7 mouse cellular contexts compared by ENCODE assay signal in genomic region chr9:108003531-108003890, GRCm38 (mm10). TPM values are rescaled to one million over a fixed set of nuclear protein-coding genes. Genes with fewer than 3 reads are reported as not detected.
DNase-seq lines count a peak whose midpoint lies in the region; ATAC-seq and TF ChIP-seq lines count a peak whose summit lies in the region.

No protein-coding gene starts in this region.

- 19% methylated on average over 8 of the region's 8 CpGs for WGBS in heart, embryonic 14.5 days
- 29% methylated on average over 8 of the region's 8 CpGs for WGBS in liver, embryonic 11.5 days
- WGBS in spleen, adult 2 months, result 4% methylated on average over 8 of the region's 8 CpGs

- TF ChIP-seq CTCF in spleen, adult 2 months (IDR thresholded peaks at IDR 0.05; ENCODE audit: extremely low read depth, insufficient read depth, insufficient read length, insufficient replicate concordance), result no peak

- H3K9ac ChIP-seq in heart, embryonic 14.5 days (ENCODE audit: low read length), result peak overlapping the region; percentile 90
- peak overlapping the region; percentile 98 for H3K9ac ChIP-seq in liver, embryonic 11.5 days (ENCODE audit: low read depth, low read length)

- H3K27ac ChIP-seq in heart, embryonic 14.5 days (replicated peaks in 1 of 2; ENCODE audit: control insufficient read depth in 1 of 2, insufficient read depth in 1 of 2, low read depth in 2 of 2, low read length in 2 of 2), result peak overlapping the region in 1 of 2 experiments; percentile 85; a peak in 2 of 4 replicates
- H3K27ac ChIP-seq in liver, embryonic 11.5 days (ENCODE audit: low read depth, low read length), result peak overlapping the region; percentile 93
- H3K27ac ChIP-seq in spleen, adult 2 months (ENCODE audit: insufficient read depth, low read length), result peak overlapping the region; percentile 2; the same call in 1 of the 2 replicates

- H3K4me2 ChIP-seq in heart, embryonic 14.5 days (ENCODE audit: low read length), result peak overlapping the region; percentile 84
- H3K4me2 ChIP-seq in liver, embryonic 11.5 days, result peak overlapping the region; percentile 97

- H3K4me3 ChIP-seq in megakaryocyte, embryonic 14.5 days (replicated peaks), result peak overlapping the region; percentile 99
- H3K4me3 ChIP-seq in heart, embryonic 14.5 days (ENCODE audit: control insufficient read depth in 1 of 2, insufficient read depth in 1 of 2, low read depth in 1 of 2, low read length in 2 of 2), result peak overlapping the region; percentile 72 to 92
- peak overlapping the region; percentile 99 for H3K4me3 ChIP-seq in liver, embryonic 11.5 days (ENCODE audit: low read depth, low read length)
- H3K4me3 ChIP-seq in spleen, adult 2 months (ENCODE audit: extremely low read depth, insufficient read depth, insufficient read length), result peak overlapping the region; percentile 81

- peaks cover 51% of the 10 kb centered on the region for H3K36me3 ChIP-seq in megakaryocyte, embryonic 14.5 days (replicated peaks; ENCODE audit: low read length)
- no peaks in the 10 kb centered on the region for H3K36me3 ChIP-seq in heart, embryonic 14.5 days (ENCODE audit: control insufficient read depth, insufficient read depth, low read length)
- peaks cover 4% of the 10 kb centered on the region; the same call in 1 of the 2 replicates for H3K36me3 ChIP-seq in liver, embryonic 11.5 days (ENCODE audit: control insufficient read depth, insufficient read depth, low read length)
- H3K36me3 ChIP-seq in spleen, adult 2 months (ENCODE audit: control insufficient read depth, insufficient read depth, low read length), result no peaks in the 10 kb centered on the region; the same call in 1 of the 2 replicates

- no peaks in the 10 kb centered on the region for H3K27me3 ChIP-seq in megakaryocyte, embryonic 14.5 days (replicated peaks)
- no peaks in the 10 kb centered on the region for H3K27me3 ChIP-seq in heart, embryonic 14.5 days (ENCODE audit: control insufficient read depth, insufficient read depth, low read length)
- H3K27me3 ChIP-seq in liver, embryonic 11.5 days (replicated peaks; ENCODE audit: control insufficient read depth, insufficient read depth, low read length), result no peaks in the 10 kb centered on the region
- H3K27me3 ChIP-seq in spleen, adult 2 months (ENCODE audit: control insufficient read depth, insufficient read depth, low read length), result no peaks in the 10 kb centered on the region

- no peak for ATAC-seq in megakaryocyte, adult 5-6 weeks (ENCODE audit: poor library complexity, severe bottlenecking)
- no peak for ATAC-seq in heart, embryonic 14.5 days (ENCODE audit: insufficient number of reproducible peaks, insufficient read depth, low FRiP score, low read depth)
- ATAC-seq in liver, embryonic 11.5 days (replicated peaks; ENCODE audit: low FRiP score), result no peak

- no peak for TF ChIP-seq POLR2A in spleen, adult 2 months (IDR thresholded peaks at IDR 0.05; ENCODE audit: low read depth, low read length)

- peaks cover 75% of the 10 kb centered on the region for H3K4me1 ChIP-seq in megakaryocyte, embryonic 14.5 days
- H3K4me1 ChIP-seq in heart, embryonic 14.5 days (ENCODE audit: control insufficient read depth in 2 of 2, insufficient read depth in 2 of 2, low read length in 2 of 2), result peaks cover 4 to 24% of the 10 kb centered on the region in 2 experiments
- peaks cover 29% of the 10 kb centered on the region for H3K4me1 ChIP-seq in liver, embryonic 11.5 days (replicated peaks; ENCODE audit: control insufficient read depth, insufficient read depth, low read length)
- peaks cover 5% of the 10 kb centered on the region; the same call in 1 of the 2 replicates for H3K4me1 ChIP-seq in spleen, adult 2 months (ENCODE audit: control insufficient read depth, insufficient read depth, insufficient read length)

- peak; percentile 39 to 46 for DNase-seq in cerebellum, postnatal 25 days
- DNase-seq in liver, embryonic 11.5 days (ENCODE audit: low spot score), result no peak
- no peak for DNase-seq in spleen, adult 2 months (ENCODE audit: low read depth in 1 of 2, low spot score in 2 of 2)
- DNase-seq in right cerebral cortex, postnatal 25 days, result no peak

- no peaks in the 10 kb centered on the region for H3K9me3 ChIP-seq in megakaryocyte, embryonic 14.5 days
- H3K9me3 ChIP-seq in heart, embryonic 14.5 days (ENCODE audit: control insufficient read depth, low read length), result no peaks in the 10 kb centered on the region
- no peaks in the 10 kb centered on the region for H3K9me3 ChIP-seq in liver, embryonic 11.5 days (ENCODE audit: control insufficient read depth, low read length)

RNA-seq across cellular contexts. Expression of gene Ip6k1, which starts 1.2 kb away (rescaled TPM):
- 26.3 and 26.7 TPM in 2 replicates for polyA plus RNA-seq in megakaryocyte, embryonic 14.5 days (2012; ENCODE audit: insufficient read depth, low replicate concordance)
- total RNA-seq in megakaryocyte, adult 5-6 weeks (2015), result 20.1 and 24.6 TPM in 2 replicates
- 35.2 and 109 TPM in 2 replicates for total RNA-seq in megakaryocyte, adult 5-6 weeks (2017)
- 21.9 and 22.5 TPM in 2 replicates for polyA plus RNA-seq in heart, embryonic 14.5 days (2014; fragmentation: Nextera tagmentation; extraction: Ambion mirVana)
- 26.6 and 27.3 TPM in 2 replicates for polyA plus RNA-seq in liver, embryonic 11.5 days (2014; fragmentation: Nextera tagmentation; extraction: Ambion mirVana)
- 118 and 161 TPM in 2 replicates for polyA plus RNA-seq in spleen, adult 2 months (2012; rRNA removed)

RNA-seq across cellular contexts. Expression of gene Gm20662, which starts 7.4 kb away (rescaled TPM):
- polyA plus RNA-seq in megakaryocyte, embryonic 14.5 days (2012; ENCODE audit: insufficient read depth, low replicate concordance), result 3.2 and 5.8 TPM in 2 replicates
- total RNA-seq in megakaryocyte, adult 5-6 weeks (2015), result not detected in 2 replicates
- not detected in 2 replicates for total RNA-seq in megakaryocyte, adult 5-6 weeks (2017)
- polyA plus RNA-seq in heart, embryonic 14.5 days (2014; fragmentation: Nextera tagmentation; extraction: Ambion mirVana), result 0.55 and 0.71 TPM in 2 replicates
- polyA plus RNA-seq in liver, embryonic 11.5 days (2014; fragmentation: Nextera tagmentation; extraction: Ambion mirVana), result 0.69 TPM in 1 of 2 replicates, not detected in the other
- 1.7 and 2.1 TPM in 2 replicates for polyA plus RNA-seq in spleen, adult 2 months (2012; rRNA removed)

RNA-seq across cellular contexts. Expression of gene Cdhr4, which starts 11.2 kb away (rescaled TPM):
- 9.9 and 23.4 TPM in 2 replicates for polyA plus RNA-seq in megakaryocyte, embryonic 14.5 days (2012; ENCODE audit: insufficient read depth, low replicate concordance)
- total RNA-seq in megakaryocyte, adult 5-6 weeks (2015), result 0.33 TPM in 1 of 2 replicates, not detected in the other
- total RNA-seq in megakaryocyte, adult 5-6 weeks (2017), result 0.51 and 1.7 TPM in 2 replicates
- polyA plus RNA-seq in heart, embryonic 14.5 days (2014; fragmentation: Nextera tagmentation; extraction: Ambion mirVana), result 4.8 and 8.4 TPM in 2 replicates
- polyA plus RNA-seq in liver, embryonic 11.5 days (2014; fragmentation: Nextera tagmentation; extraction: Ambion mirVana), result 5.1 and 5.6 TPM in 2 replicates
- polyA plus RNA-seq in spleen, adult 2 months (2012; rRNA removed), result 2.2 and 2.9 TPM in 2 replicates

RNA-seq across cellular contexts. Expression of gene Inka1, which starts 17.8 kb away (rescaled TPM):
- polyA plus RNA-seq in megakaryocyte, embryonic 14.5 days (2012; ENCODE audit: insufficient read depth, low replicate concordance), result 270 and 880 TPM in 2 replicates
- total RNA-seq in megakaryocyte, adult 5-6 weeks (2015), result 1.8 and 4.7 TPM in 2 replicates
- 2.6 and 3.2 TPM in 2 replicates for total RNA-seq in megakaryocyte, adult 5-6 weeks (2017)
- 46.0 and 49.2 TPM in 2 replicates for polyA plus RNA-seq in heart, embryonic 14.5 days (2014; fragmentation: Nextera tagmentation; extraction: Ambion mirVana)
- 74.8 and 76.2 TPM in 2 replicates for polyA plus RNA-seq in liver, embryonic 11.5 days (2014; fragmentation: Nextera tagmentation; extraction: Ambion mirVana)
- 19.8 and 25.9 TPM in 2 replicates for polyA plus RNA-seq in spleen, adult 2 months (2012; rRNA removed)

RNA-seq across cellular contexts. Expression of gene Gm20661, which starts 20.7 kb away (rescaled TPM):
- 2.7 TPM in 1 of 2 replicates, not detected in the other for polyA plus RNA-seq in megakaryocyte, embryonic 14.5 days (2012; ENCODE audit: insufficient read depth, low replicate concordance)
- total RNA-seq in megakaryocyte, adult 5-6 weeks (2015), result 0.18 TPM in 1 of 2 replicates, not detected in the other
- total RNA-seq in megakaryocyte, adult 5-6 weeks (2017), result not detected in 2 replicates
- polyA plus RNA-seq in heart, embryonic 14.5 days (2014; fragmentation: Nextera tagmentation; extraction: Ambion mirVana), result 2.1 and 3.8 TPM in 2 replicates
- 2.0 TPM in 2 replicates for polyA plus RNA-seq in liver, embryonic 11.5 days (2014; fragmentation: Nextera tagmentation; extraction: Ambion mirVana)
- polyA plus RNA-seq in spleen, adult 2 months (2012; rRNA removed), result 0.18 and 0.31 TPM in 2 replicates

Comparison
In these comparisons a context has a peak if more than half of its experiments do, and no peak if none do; other contexts are left out.
1. DNase-seq: peak in cerebellum, postnatal 25 days (2 of 2); none in liver, embryonic 11.5 days (single experiment), spleen, adult 2 months (0 of 2) and right cerebral cortex, postnatal 25 days (single experiment).
2. Peak in every context shown above with its lines, with median percentiles within 50 percentile points of each other: H3K4me3 ChIP-seq.